Mouse (Mus musculus): ENCODE measurements around the gene Cir1.

DNA sequence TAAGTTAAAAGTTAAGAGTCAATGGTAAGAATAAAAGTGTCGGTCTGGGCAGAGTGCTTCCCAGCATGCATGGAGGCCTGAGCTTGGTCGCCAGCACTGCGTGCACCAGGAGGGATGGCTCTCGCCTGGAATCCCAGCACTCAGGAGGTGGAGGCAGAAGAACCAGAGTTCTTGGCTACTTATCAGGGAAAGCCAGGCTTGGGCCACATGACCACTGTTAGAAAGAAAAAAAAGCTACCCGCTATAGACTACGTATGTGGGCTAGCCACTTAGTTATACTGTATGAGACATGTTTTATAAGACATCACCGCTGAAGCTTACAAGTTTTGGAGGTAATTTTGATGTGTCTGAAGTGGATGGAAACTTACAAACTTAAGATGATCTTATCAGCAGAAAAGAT, 14.3 kb downstream of the Cir1 start:
- TF ChIP-seq CTCF (conservative IDR thresholded peaks at IDR 0.05; ENCODE audit: insufficient read depth, insufficient read length, low read depth, low read length), result no peak
- no peak for TF ChIP-seq POLR2A (IDR thresholded peaks at IDR 0.05; ENCODE audit: low read depth, low read length)

Measured in kidney, adult 2 months (tissue).